Mouse (Mus musculus) MEL (cell line): ENCODE measurements around the gene F2r. TPM values are rescaled to one million over a fixed set of nuclear protein-coding genes. Genes with fewer than 3 reads are reported as not detected.

Experiments used
- DNase-seq: peaks from one replicate; pipeline ENCODE4 v3.0.0; 2011; ENCODE audit warnings: low read depth, low spot score
- H3K27ac ChIP-seq: 2 replicates; pipeline ENCODE4 v1.5.1; 2012; ENCODE audit warnings: low read depth, mild to moderate bottlenecking, control low read depth, low read length, moderate library complexity; ENCODE audit not compliant: control insufficient read depth
- H3K27me3 ChIP-seq, 2 experiments: fragments of 150-350 bp in 1 of 2; sonication (generic) in 1 of 2; 2 replicates each; pipeline ENCODE4 v1.6.1; 2012; ENCODE audit warnings: low read length in 2 of 2, mild to moderate bottlenecking in 2 of 2, improper control_type of control experiment in 1 of 2, moderate library complexity in 1 of 2; ENCODE audit not compliant: insufficient read depth in 2 of 2, control insufficient read depth in 1 of 2
- H3K36me3 ChIP-seq, 2 experiments: 2 replicates each; pipeline ENCODE4 v1.6.1; 2012 to 2014; ENCODE audit warnings: low read length in 2 of 2, improper control_type of control experiment in 1 of 2, inconsistent platforms in 1 of 2, mild to moderate bottlenecking in 1 of 2; ENCODE audit not compliant: insufficient read depth in 2 of 2, control insufficient read depth in 1 of 2
- H3K4me1 ChIP-seq, 2 experiments: fragments of 150-350 bp in 1 of 2; sonication (generic) in 1 of 2; 2 replicates each; pipeline ENCODE4 v1.6.1; 2012; ENCODE audit warnings: low read length in 2 of 2, improper control_type of control experiment in 1 of 2, mild to moderate bottlenecking in 1 of 2; ENCODE audit not compliant: insufficient read depth in 2 of 2, control insufficient read depth in 1 of 2
- H3K4me3 ChIP-seq, 2 experiments: fragments of 150-350 bp in 1 of 2; sonication (generic) in 1 of 2; 2 replicates each; pipeline ENCODE4 v1.5.1; 2012; ENCODE audit warnings: low read depth in 2 of 2, low read length in 2 of 2, mild to moderate bottlenecking in 2 of 2, moderate library complexity in 2 of 2, control low read depth in 1 of 2, improper control_type of control experiment in 1 of 2; ENCODE audit not compliant: control insufficient read depth in 1 of 2, insufficient read depth in 1 of 2
- H3K79me2 ChIP-seq: 2 replicates; pipeline ENCODE4 v1.6.1; 2012; ENCODE audit warnings: mild to moderate bottlenecking, low read length, moderate library complexity; ENCODE audit not compliant: control insufficient read depth, poor library complexity, insufficient read depth
- H3K9ac ChIP-seq: 2 replicates; pipeline ENCODE4 v1.6.1; 2012; ENCODE audit warnings: low read depth, mild to moderate bottlenecking, control low read depth, low read length, moderate library complexity; ENCODE audit not compliant: control insufficient read depth, poor library complexity, severe bottlenecking
- H3K9me3 ChIP-seq: fragments of 150-350 bp; sonication (generic); replicated peaks from 2 replicates; pipeline ENCODE4 v1.6.1; 2012; ENCODE audit warnings: mild to moderate bottlenecking, low read length, improper control_type of control experiment, moderate library complexity; ENCODE audit not compliant: insufficient read depth
- BHLHE40 ChIP-seq: IDR thresholded peaks from 2 replicates; pipeline ENCODE4 v1.6.1; 2012; ENCODE audit warnings: low read depth, mild to moderate bottlenecking, inconsistent platforms, low read length, improper control_type of control experiment, borderline replicate concordance
- CHD1 ChIP-seq: IDR thresholded peaks from 2 replicates; pipeline ENCODE4 v1.6.1; 2012; ENCODE audit warnings: low read depth, mild to moderate bottlenecking, inconsistent platforms, low read length, improper control_type of control experiment
- E2F4 ChIP-seq: IDR thresholded peaks from 2 replicates; pipeline ENCODE4 v1.6.1; 2011; ENCODE audit warnings: low read depth, low read length, improper control_type of control experiment, borderline replicate concordance
- ELF1 ChIP-seq: IDR thresholded peaks from 2 replicates; pipeline ENCODE4 v1.6.1; 2014; ENCODE audit warnings: low read depth, mild to moderate bottlenecking, inconsistent platforms, low read length, improper control_type of control experiment, moderate library complexity
- EP300 ChIP-seq, 2 experiments: IDR thresholded peaks; 2 replicates each; pipeline ENCODE4 v1.6.1; 2011; ENCODE audit warnings: improper control_type of control experiment in 2 of 2, low read length in 2 of 2, low read depth in 1 of 2, mild to moderate bottlenecking in 1 of 2
- ETS1 ChIP-seq: IDR thresholded peaks from 2 replicates; pipeline ENCODE4 v1.6.1; 2012; ENCODE audit warnings: low read depth, mild to moderate bottlenecking, inconsistent platforms, low read length, improper control_type of control experiment, moderate library complexity
- GATA1 ChIP-seq: IDR thresholded peaks from 2 replicates; pipeline ENCODE4 v1.6.1; 2011; ENCODE audit warnings: low read depth, low read length, improper control_type of control experiment
- HCFC1 ChIP-seq: IDR thresholded peaks from 2 replicates; pipeline ENCODE4 v1.6.1; 2012; ENCODE audit warnings: low read depth, mild to moderate bottlenecking, inconsistent platforms, low read length, improper control_type of control experiment, moderate library complexity
- JUND ChIP-seq: IDR thresholded peaks from 2 replicates; pipeline ENCODE4 v1.6.1; 2011; ENCODE audit warnings: low read depth, mild to moderate bottlenecking, improper control_type of control experiment, low read length
- KAT2A ChIP-seq: conservative IDR thresholded peaks from 2 replicates; pipeline ENCODE4 v1.6.1; 2012; ENCODE audit warnings: low read depth, low read length, improper control_type of control experiment, inconsistent platforms
- MAFK ChIP-seq: IDR thresholded peaks from 2 replicates; pipeline ENCODE4 v1.6.1; 2011; ENCODE audit warnings: low read depth, mild to moderate bottlenecking, low read length, improper control_type of control experiment, borderline replicate concordance
- MAX ChIP-seq: IDR thresholded peaks from 2 replicates; pipeline ENCODE4 v1.6.1; 2011; ENCODE audit warnings: low read length, improper control_type of control experiment
- MAZ ChIP-seq: IDR thresholded peaks from 2 replicates; pipeline ENCODE4 v1.6.1; 2012; ENCODE audit warnings: low read depth, mild to moderate bottlenecking, inconsistent platforms, low read length, improper control_type of control experiment
- MYB ChIP-seq: IDR thresholded peaks from 2 replicates; pipeline ENCODE4 v1.6.1; 2011; ENCODE audit warnings: mild to moderate bottlenecking, low read depth, low read length, improper control_type of control experiment
- MYC ChIP-seq: IDR thresholded peaks from 2 replicates; pipeline ENCODE4 v1.6.1; 2011; ENCODE audit warnings: low read depth, mild to moderate bottlenecking, low read length, improper control_type of control experiment, moderate library complexity
- NELFE ChIP-seq: IDR thresholded peaks from 2 replicates; pipeline ENCODE4 v1.6.1; 2011; ENCODE audit warnings: low read depth, low read length, improper control_type of control experiment
- NRF1 ChIP-seq: IDR thresholded peaks from 2 replicates; pipeline ENCODE4 v1.6.1; 2014; ENCODE audit warnings: low read depth, mild to moderate bottlenecking, inconsistent platforms, low read length, improper control_type of control experiment, moderate library complexity; ENCODE audit not compliant: poor library complexity, insufficient read depth, severe bottlenecking
- RAD21 ChIP-seq: IDR thresholded peaks from 2 replicates; pipeline ENCODE4 v1.6.1; 2011; ENCODE audit warnings: mild to moderate bottlenecking, low read depth, low read length, improper control_type of control experiment
- RCOR1 ChIP-seq: IDR thresholded peaks from 2 replicates; pipeline ENCODE4 v1.6.1; 2012; ENCODE audit warnings: low read depth, mild to moderate bottlenecking, inconsistent platforms, low read length, improper control_type of control experiment
- TAL1 ChIP-seq: IDR thresholded peaks from 2 replicates; pipeline ENCODE4 v1.6.1; 2012; ENCODE audit warnings: mild to moderate bottlenecking, inconsistent platforms, low read length, moderate library complexity, mixed read lengths
- TBP ChIP-seq: IDR thresholded peaks from 2 replicates; pipeline ENCODE4 v1.8.0; 2011; ENCODE audit warnings: low read depth, low read length, improper control_type of control experiment
- TCF12 ChIP-seq: IDR thresholded peaks from 2 replicates; pipeline ENCODE4 v1.6.1; 2014; ENCODE audit warnings: low read depth, mild to moderate bottlenecking, inconsistent platforms, low read length, improper control_type of control experiment, moderate library complexity
- ZKSCAN1 ChIP-seq: IDR thresholded peaks from 2 replicates; pipeline ENCODE4 v1.6.1; 2012; ENCODE audit warnings: low read depth, mild to moderate bottlenecking, inconsistent platforms, low read length, improper control_type of control experiment, moderate library complexity
- ZMIZ1 ChIP-seq: IDR thresholded peaks from 2 replicates; pipeline ENCODE4 v1.6.1; 2012; ENCODE audit warnings: low read depth, mild to moderate bottlenecking, inconsistent platforms, low read length, improper control_type of control experiment, moderate library complexity
- polyA plus RNA-seq, 2 experiments: library from polyadenylated mRNA; stranded (reverse) in 1 of 2; unstranded in 1 of 2; fragments of >175 nt in 1 of 2; fragments of >200 nt in 1 of 2; gene quantifications; 2 replicates each; pipeline versions ENCODE4 v1.2.1 to v1.2.4; 2012; ENCODE audit warnings: low replicate concordance in 2 of 2, low read depth in 1 of 2; ENCODE audit not compliant: insufficient read length in 2 of 2, insufficient read depth in 1 of 2, missing spikeins in 1 of 2
- total RNA-seq: library from RNA; depleted of rRNA; stranded (reverse); fragments of 300-350 nt; gene quantifications from 2 replicates; pipeline ENCODE4 v1.2.3, GENCODE M21; 2012

F2r gene
- total and polyA plus RNA-seq, 3 experiments, result 19.1 to 32.7 TPM; not detected in 1

DNA sequence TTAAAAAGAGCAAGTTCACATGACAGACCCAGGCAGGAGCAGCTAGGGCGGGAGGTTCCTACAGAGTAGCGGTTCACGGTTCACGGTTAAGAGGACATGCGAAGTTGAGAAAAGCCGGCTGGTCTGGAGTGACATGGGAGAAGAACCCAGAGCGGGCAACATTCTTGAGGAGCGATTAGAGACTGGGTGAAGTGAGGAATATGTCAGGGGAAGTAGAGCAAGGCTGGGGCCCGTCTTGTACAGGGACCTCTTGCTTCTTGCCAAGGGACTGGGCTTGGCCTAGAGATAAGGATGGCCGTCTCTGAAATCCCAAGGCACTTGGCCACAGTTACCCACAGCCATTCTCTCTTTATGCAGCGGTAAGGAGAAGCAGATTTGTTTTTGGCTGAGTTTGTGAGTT lies 1.8 kb downstream of the F2r start:
- Histone ChIP-seq H3K36me3 (peaks cover 0 to 10% of the 10 kb centered on the region in 2 experiments; a peak in 2 of 4 replicates), H3K79me2 (peaks cover 23% of the 10 kb centered on the region), H3K27ac (peak overlapping the region; percentile 73), H3K9me3 (no peaks in the 10 kb centered on the region), H3K4me1 (peaks cover 2 to 9% of the 10 kb centered on the region in 2 experiments; a peak in 3 of 4 replicates), H3K27me3 (no peaks in the 10 kb centered on the region), H3K4me3 (peak overlapping the region; percentile 92 to 99), H3K9ac (peak overlapping the region; percentile 77)
- peak; percentile 76 for DNase-seq
- TF ChIP-seq ETS1 (peak; percentile 54; the same call in 1 of the 2 replicates), NELFE (no peak), TCF12 (peak; percentile 48; the same call in 1 of the 2 replicates), CHD1 (0 out of 2 replicates have a peak, but pooled peaks have one; percentile 44), MYC (no peak), MAX (0 out of 2 replicates have a peak, but pooled peaks have one; percentile 22), MAFK (no peak), TBP (0 out of 2 replicates have a peak, but pooled peaks have one; percentile 39), EP300 (IDR thresholded peaks at IDR 0.05; ENCODE audit: low read depth in 1 of 2, low read length in 2 of 2) (peak; percentile 47 to 72), GATA1 (peak; percentile 71), RCOR1 (peak; percentile 69), TAL1 (peak; percentile 18; the same call in 1 of the 2 replicates), HCFC1 (peak; percentile 30; the same call in 1 of the 2 replicates)

DNA sequence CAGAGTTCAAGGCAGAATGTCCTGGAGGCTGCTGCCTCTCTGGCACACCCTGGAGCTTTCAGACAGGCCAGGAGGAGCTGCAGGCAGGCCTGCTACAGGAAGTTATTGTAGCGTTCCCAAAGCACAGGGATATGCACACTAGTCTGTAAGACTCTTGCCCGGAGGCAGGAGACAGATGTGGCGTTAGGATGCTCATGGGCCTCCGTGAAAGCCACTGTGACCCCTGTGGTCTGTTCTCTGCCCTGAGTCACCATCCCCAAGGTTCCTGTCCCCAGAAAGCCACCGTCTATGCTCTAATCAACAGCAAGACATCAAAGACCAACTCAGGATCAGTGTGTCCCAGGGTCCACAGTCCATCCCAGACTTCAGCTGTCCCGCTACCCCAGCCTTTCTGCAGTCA lies 3.5 kb downstream of the F2r start:
- Histone ChIP-seq H3K4me1 (peaks cover 2 to 9% of the 10 kb centered on the region in 2 experiments; a peak in 3 of 4 replicates), H3K4me3 (no peak overlapping the region), H3K36me3 (peaks cover 0 to 10% of the 10 kb centered on the region in 2 experiments; a peak in 2 of 4 replicates), H3K9ac (no peak overlapping the region), H3K27me3 (no peaks in the 10 kb centered on the region), H3K27ac (no peak overlapping the region), H3K79me2 (peaks cover 23% of the 10 kb centered on the region), H3K9me3 (no peaks in the 10 kb centered on the region)
- DNase-seq, result no peak
- TF ChIP-seq BHLHE40 (no peak), ELF1 (no peak), TCF12 (no peak), ZMIZ1 (no peak), EP300 (IDR thresholded peaks at IDR 0.05; ENCODE audit: low read depth in 1 of 2, low read length in 2 of 2) (no peak), KAT2A (no peak), MAZ (no peak), E2F4 (no peak), JUND (no peak), CHD1 (no peak), RCOR1 (no peak), TAL1 (no peak), ZKSCAN1 (no peak), HCFC1 (no peak), RAD21 (no peak), NRF1 (no peak), GATA1 (no peak), MYB (no peak)
